Mouse (Mus musculus) cerebellum, postnatal 25 days (tissue): ENCODE data around the gene Ireb2.
"Not testable (repeated sequence)": the region's sequence is repeated elsewhere in the genome, so short reads cannot be mapped to it uniquely, and the experiment has no call there.

Source experiments
- DNase-seq, 2 experiments: peaks; one replicate each; pipeline ENCODE4 v3.0.0; 2021; ENCODE audit warnings: mixed read lengths in 2 of 2

The Ireb2 gene

DNA sequence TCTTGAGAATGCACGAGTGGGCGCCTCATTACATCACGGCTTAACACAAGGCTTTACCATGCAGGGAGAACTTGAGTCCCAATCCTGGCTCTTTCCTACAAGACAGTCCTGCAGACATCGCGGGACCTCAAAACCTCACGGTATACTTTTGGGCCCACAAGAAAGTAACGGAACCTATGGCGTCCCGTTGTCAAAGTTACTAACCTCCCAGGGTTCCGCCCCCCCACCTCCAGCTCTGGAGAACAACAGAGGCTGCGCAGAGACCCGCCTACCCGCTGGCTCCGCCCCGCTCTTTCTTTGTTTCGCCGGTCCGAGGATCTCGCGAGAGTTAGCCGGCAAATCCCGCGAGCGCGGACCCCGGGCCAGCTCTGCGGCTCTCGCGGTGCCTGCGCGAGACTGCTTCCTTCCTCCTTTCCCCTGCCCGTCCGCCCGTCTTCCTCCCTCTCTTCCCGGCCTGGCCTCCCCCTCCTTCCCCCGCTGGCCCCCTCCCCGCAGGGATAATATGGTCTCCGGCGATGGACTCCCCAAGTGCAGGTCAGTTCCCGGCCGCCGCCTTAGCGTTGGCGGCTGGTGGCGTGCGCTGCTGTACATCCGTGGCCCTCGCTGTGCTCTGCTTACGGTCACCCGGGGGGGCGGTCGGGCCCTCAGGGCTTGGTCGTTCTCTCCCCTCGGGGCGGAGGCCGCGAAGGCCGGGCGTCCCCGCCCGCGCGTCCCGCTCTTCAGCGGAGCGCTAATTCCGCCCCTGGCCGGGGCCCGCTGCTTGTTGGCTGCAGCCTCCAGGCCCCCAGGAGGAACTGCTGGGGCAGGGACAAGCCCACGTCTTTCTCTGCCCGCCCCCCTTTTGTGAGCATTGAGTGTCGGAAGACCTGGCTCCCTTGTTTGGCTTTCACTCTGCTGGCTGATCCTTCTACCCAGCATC, at the start of gene Ireb2:
Ireb2 (plus strand) TSS at position 427 of the 919 bp plus-strand sequence.
- DNase-seq, result peak; percentile 99 to 100

DNA sequence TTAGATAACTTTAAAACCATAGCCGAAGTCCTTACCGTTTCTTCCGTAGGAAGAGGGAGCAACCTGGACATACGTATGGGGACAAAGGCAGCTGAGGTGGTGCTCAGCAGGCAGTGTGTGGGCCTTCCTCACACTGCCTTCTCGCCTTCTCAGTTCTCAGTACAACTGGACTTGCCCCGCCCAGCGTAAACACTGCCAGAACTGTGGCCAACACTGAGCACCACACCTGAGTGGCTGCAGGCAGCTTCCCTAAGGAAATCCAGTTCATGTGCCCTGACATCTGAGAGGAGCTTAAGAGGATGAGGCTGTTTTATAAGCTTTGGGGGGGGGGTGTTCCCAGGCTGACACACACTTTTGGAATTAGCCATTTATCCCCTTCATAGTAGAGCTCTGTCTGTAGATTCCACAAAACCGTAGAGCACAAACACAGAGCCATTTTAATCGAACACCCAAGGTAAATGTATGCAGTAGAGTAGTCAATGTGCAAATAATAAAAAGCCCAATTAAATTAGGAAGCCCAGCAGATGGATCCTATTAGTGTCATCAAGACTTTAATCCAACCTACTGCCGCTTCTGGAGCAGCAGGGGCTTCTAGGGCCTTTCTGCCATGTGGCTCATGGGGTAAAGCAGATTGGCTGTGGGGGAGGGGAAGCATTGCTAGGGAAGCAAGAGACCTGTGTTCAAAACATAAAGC, 46.9 kb upstream of the Ireb2 start:
- DNase-seq, result no peak

DNA sequence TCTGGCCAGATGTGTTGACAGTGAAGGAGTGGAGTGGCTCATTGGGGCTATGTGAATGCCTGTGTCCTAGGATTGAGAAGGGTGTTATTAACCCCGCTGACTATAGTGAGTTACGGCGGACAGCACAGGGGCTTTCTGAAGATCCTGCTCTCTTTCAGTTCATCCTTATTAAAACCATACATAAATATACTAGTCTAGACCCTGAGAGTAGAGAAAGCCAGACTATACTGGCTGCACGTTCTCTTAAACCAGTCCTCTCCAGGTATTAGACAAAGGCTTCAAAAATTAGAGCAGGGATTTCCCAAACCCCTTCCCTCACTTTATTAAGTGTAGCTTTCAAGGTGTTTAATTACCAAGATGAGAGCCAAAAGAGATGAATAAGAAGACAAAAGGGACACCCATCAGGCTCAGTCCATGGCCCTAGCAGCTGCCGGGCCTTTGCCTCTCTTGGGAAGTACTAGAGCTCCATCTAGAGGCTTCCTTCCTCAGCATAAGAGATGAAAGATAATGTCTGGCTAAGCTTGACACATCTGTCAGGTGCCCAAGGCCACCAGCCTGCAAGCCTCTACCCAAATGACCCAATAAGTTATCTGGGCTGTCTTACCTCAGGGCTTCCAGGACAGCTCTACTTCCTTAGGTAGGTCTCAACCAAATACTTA, 42.0 kb upstream of the Ireb2 start:
- peak in 1 of 2 experiments; percentile 32 for DNase-seq

DNA sequence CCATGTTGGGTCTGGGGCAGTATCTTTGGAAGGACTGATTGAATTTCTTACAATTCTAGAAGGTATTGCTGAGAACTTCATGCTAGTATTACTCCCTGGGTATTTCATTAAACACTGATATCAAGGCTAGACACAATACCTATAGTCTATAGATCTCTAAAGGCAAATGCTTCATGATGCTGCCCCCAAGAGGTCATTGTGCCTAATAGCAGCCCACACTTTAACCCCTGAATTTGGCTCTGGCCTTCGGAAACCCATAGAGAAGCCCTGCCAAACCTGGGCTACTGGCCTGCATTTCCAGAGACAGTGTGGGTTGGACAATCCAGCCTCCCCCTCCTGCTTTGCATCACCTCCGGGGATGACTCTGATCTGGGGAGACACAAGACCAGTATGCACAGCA, 33.8 kb upstream of the Ireb2 start:
- DNase-seq, result peak in 1 of 2 experiments; percentile 5

- DNase-seq, result peak; percentile 25 to 65
Measured at GRCm38 (mm10) chr9:54830624-54831023, 33.0 kb upstream of the Ireb2 start.

- no peak for DNase-seq
Measured at GRCm38 (mm10) chr9:54833831-54834230, 29.8 kb upstream of the Ireb2 start.

DNA sequence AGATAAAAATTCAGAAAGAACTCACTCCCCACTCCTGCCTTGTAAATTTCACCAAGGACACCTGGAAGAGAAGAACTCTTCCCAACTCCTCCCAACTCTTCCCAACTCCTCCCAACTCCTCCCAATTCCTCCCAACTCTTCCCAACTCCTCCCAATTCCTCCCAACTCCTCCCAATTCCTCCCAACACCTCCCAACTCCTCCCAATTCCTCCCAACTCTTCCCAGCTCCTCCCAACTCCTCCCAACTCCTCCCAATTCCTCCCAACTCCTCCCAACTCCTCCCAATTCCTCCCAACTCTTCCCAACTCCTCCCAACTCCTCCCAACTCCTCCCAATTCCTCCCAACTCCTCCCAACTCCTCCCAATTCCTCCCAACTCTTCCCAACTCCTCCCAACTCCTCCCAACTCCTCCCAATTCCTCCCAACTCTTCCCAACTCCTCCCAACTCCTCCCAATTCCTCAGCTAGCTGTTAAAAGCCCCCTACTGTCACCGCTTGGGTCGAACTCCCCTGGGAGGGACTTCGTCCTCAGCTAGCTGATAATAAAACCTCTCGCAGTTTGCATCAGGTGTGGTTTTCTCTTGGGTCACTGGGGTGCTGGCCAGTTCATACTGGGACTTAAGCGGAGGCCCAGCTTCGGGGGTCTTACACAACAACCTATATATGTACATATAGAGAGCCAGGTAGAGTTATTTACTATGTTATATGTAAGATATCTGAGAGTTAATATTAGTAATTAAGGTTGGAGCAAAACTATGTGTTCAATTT, 27.5 kb upstream of the Ireb2 start:
- not testable (repeated sequence) for DNase-seq

DNA sequence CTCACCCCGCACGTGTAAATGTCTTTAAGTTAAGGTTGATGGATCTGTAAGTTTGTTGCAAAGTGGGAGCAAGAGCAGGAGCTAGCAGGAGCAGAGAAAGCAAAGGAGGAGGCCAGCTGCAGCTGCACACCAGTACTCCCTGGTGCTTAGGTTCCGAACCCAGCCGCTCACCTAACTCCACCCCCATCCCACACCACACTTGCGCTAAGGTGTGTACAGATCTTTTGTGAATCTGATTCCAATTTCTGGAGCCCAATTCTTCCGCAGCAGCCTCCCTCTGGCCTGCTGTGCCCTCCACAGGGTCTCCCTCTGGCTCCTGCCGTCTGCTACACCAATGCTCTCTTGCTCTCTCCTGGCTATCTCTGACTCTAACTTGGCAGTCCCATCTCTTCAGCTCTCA, 25.8 kb upstream of the Ireb2 start:
- DNase-seq, result no peak

DNA sequence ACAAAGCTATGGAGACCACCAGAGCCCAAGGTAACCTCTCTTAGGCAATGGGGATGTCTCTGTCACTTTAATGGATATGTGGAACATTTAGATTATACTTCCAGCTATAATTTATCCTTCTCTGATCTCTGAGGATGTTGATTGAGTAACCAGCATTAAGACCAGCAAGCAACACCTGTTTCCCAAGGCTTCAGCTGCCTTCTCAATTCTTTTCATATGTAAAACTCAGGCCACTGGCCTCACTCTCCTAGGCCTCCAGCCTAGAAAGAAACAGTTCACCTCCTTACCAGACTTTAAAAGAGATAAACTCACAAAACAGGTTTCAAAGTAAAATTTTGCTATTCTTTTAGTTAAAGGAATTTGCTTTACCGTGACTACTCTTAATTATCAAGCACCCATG, 23.4 kb upstream of the Ireb2 start:
- no peak for DNase-seq

DNA sequence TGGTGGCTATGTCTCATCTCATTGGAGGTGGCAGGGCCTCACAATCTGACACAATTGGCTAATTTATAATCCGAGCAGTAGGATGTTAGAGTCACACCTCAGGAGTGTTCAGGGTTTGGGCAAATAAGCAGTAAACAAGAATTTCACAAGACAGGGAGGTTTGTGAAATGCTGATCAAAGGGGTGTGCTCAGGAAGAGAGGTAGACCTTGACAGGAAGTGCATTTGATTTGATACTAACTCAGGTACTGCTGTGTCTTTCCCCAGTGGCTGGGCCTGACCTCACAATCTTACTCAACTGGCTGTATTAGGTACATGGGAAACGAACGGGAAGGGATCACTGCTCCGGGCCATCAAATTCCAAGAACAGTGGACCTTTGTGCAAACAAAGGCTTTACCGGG, 21.3 kb upstream of the Ireb2 start:
- DNase-seq, result no peak

- no peak for DNase-seq
Measured at GRCm38 (mm10) chr9:54843887-54844286, 19.7 kb upstream of the Ireb2 start.

- no peak for DNase-seq
Measured at GRCm38 (mm10) chr9:54844556-54845176, 18.9 kb upstream of the Ireb2 start.

GRCm38 (mm10) chr9:54848203-54848602, 15.4 kb upstream of the Ireb2 start:
- DNase-seq, result no peak

DNA sequence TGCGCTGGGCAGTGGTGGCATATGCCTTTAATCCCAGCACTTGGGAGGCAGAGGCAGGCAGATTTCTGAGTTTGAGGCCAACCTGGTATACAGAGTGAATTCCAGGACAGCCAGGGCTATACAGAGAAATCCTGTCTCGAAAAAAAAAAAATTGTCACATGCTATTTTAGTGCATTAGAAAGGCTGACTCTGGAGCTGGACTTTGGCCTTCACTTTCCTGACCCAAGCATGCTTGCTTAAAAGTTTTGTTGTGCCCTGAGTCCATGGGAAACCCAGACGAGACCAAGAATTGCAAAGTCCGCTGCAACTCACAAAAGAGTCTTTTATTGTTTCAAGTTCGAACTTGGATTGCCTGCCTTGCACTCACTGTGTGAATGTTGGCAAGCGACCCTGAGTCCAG, 10.6 kb upstream of the Ireb2 start:
- not testable (repeated sequence) for DNase-seq

DNA sequence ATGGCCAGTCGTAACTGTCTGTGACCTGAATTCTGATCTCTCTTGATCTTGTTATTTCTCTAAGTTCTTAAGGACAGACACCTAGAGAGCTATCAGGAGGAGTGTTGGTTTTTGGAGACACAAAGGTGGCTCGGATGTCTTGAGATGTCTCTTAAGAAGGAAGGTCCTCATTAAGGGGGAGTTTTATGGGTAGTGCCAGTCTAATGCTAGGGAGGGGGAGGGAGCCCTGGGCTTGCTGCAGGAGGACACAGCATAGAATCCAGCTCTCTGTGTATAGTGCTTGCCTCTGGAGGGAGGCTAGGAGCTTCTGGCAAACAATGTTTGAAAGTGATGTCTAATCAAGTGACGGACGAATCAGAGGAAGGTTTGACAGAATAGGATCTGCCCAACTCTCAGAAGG, 10.0 kb upstream of the Ireb2 start:
- DNase-seq, result no peak

GRCm38 (mm10) chr9:54855638-54856037, 8.0 kb upstream of the Ireb2 start:
- DNase-seq, result no peak

DNA sequence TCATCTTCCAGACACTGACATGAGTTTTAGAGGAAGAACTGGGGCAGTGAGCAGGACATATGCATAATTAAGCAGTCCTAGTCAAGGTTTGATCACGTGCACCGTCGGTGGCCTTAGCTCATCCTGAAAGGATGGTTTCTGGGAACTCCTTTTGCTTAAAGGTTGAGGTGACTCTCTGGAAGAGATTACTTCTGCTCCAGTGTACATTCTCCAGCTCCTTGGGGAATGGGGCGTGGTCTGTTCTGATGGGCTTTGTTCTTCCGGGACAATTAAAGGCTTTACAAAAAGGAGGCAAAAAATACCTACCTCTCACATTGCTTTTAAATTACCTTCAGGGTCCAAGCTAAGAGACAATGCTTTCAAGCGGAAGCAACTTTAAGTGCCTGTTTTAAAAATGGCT, 7.5 kb upstream of the Ireb2 start:
- DNase-seq, result no peak

DNA sequence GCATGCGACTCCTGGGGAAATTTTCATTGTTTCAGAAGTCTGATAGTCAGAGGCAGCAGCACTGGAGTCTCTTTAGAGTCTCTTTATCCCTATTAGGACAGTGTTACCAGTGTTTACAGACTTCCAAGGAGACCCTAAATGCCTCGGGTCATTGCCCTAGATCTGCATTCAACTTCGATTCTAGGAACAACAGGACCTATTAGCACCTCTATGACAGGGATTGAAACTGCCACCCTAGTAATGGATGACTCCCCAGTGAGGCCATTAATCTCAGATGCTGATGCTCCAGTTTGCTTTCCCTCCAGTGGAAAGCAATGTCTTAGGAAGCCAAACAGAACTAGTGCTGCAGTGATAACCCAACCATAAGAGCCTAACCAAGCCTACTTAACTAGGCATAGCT, 6.1 kb upstream of the Ireb2 start:
- no peak for DNase-seq

DNA sequence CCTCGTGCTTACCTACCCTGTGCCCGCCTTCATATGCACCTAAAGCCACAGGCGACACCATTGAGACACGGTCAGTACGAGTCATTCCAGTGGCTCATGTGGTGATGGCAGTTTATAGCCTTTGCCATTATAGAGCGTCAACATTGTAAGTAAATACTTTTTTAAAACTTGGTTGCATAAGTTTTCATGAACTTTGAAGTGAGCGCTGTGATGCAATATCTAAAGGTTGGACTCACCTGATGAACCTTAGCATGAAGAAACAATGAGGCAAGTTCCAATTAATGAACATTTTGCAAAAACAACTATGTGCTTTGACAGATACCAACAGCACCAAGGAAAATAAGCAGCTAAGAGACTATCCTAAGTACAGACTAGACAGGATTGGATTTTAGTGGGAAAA, 3.1 kb upstream of the Ireb2 start:
- DNase-seq, result no peak

- DNase-seq, result no peak
Measured at GRCm38 (mm10) chr9:54878759-54879158, 15.2 kb downstream of the Ireb2 start.

- no peak for DNase-seq
Measured at GRCm38 (mm10) chr9:54892111-54892510, 28.5 kb downstream of the Ireb2 start.

- DNase-seq, result no peak
Measured at GRCm38 (mm10) chr9:54897097-54897496, 33.5 kb downstream of the Ireb2 start.
